Mouse (Mus musculus) neural tube, embryonic 11.5 days (tissue): ENCODE data around the gene Hhex. TPM values are rescaled to one million over a fixed set of nuclear protein-coding genes. Genes with fewer than 3 reads are reported as not detected.

ENCODE experiments used
- ATAC-seq: fragments of 200-750 bp; cut with Nextera tagmentation; 2 replicates; pipeline ENCODE4 v1.8.0; 2017; ENCODE audit warnings: moderate number of reproducible peaks, mild to moderate bottlenecking, moderate TSS enrichment, moderate library complexity; ENCODE audit not compliant: insufficient read depth, low FRiP score, low TSS enrichment
- DNase-seq: peaks from one replicate; pipeline ENCODE4 v3.0.0-alpha.2; 2015; ENCODE audit warnings: low spot score
- H3K27ac ChIP-seq: fragments of 300-500 bp; sonication (generic); 2 replicates; pipeline ENCODE4 v1.5.1; 2014; ENCODE audit warnings: low read depth, mild to moderate bottlenecking, low read length
- H3K27me3 ChIP-seq: fragments of 300-500 bp; sonication (generic); 2 replicates; pipeline ENCODE4 v1.6.1; 2014; ENCODE audit warnings: mild to moderate bottlenecking, low read length, mixed read lengths; ENCODE audit not compliant: control insufficient read depth, insufficient read depth
- H3K36me3 ChIP-seq: fragments of 300-500 bp; sonication (generic); 2 replicates; pipeline ENCODE4 v1.6.1; 2014; ENCODE audit warnings: mild to moderate bottlenecking, low read length, moderate library complexity, mixed read lengths; ENCODE audit not compliant: control insufficient read depth, insufficient read depth
- H3K4me1 ChIP-seq: fragments of 300-500 bp; sonication (generic); 2 replicates; pipeline ENCODE4 v1.6.1; 2014; ENCODE audit warnings: low read length, mixed read lengths; ENCODE audit not compliant: control insufficient read depth, insufficient read depth
- H3K4me2 ChIP-seq: fragments of 300-500 bp; sonication (generic); 2 replicates; pipeline ENCODE4 v1.6.1; 2014; ENCODE audit warnings: low read depth, mild to moderate bottlenecking, moderate library complexity
- H3K4me3 ChIP-seq: fragments of 300-500 bp; sonication (generic); 2 replicates; pipeline ENCODE4 v1.5.1; 2014; ENCODE audit warnings: low read depth, low read length
- H3K9ac ChIP-seq: fragments of 300-500 bp; sonication (generic); 2 replicates; pipeline ENCODE4 v1.6.1; 2014; ENCODE audit warnings: mild to moderate bottlenecking, low read length
- H3K9me3 ChIP-seq: fragments of 300-500 bp; sonication (generic); 2 replicates; pipeline ENCODE4 v1.6.1; 2016; ENCODE audit warnings: low read length; ENCODE audit not compliant: control insufficient read depth
- WGBS: fragments of 180-500 bp; shearing (Covaris S2); extraction: QIAGEN DNeasy Blood & Tissue Kit; methylation state at CpG from one replicate; pipeline ENCODE4 v1.1.7; 2014; 5-methylcytosine and 5-hydroxymethylcytosine counted together
- polyA plus RNA-seq: library from polyadenylated mRNA; unstranded; fragments of >200 nt; fragmentation: Nextera tagmentation; extraction: Ambion mirVana; gene quantifications from 2 replicates; pipeline ENCODE4 v1.2.1, GENCODE M21; 2014

Gene Hhex
- polyA plus RNA-seq, 1 experiment from 2014 or later = 4.5 TPM

DNA sequence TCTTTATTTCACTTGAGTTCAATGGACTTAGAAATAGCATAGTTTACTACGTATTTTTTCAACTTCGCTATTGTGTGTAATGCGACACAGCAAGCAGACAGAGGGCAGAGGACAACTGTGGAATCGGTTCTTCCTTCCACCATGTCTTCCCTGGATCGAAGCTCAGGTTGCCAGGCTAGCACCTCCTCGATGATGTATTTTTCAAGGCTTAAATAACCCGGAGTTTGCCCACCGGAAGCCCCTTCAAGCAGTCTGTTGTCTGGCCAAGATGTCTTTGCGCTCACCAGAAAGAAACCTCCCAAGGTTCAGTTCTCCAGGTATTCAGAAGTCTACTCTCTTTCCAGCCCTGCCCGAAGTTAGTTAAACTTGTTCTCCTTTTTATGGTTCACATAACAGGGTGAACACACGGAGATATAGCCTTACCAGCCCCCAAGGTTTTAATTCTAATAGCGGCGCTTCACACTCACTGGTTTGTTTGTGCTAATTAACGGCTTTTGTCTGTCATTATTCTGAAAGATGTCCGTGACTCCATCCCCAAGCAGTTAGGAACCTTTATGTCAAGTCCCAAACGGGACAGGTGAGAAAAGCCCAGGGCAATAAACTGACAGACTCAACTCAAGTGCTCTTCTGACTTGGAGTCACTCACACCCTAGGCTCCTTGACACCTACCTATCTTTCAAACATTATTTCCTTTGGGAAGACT lies 1.6 kb upstream of the Hhex start:
- no peak overlapping the region for H3K27ac ChIP-seq
- no peak overlapping the region for H3K9ac ChIP-seq
- no peaks in the 10 kb centered on the region for H3K9me3 ChIP-seq
- DNase-seq (no peak), ATAC-seq (no peak)
- peaks cover 61% of the 10 kb centered on the region for H3K27me3 ChIP-seq
- 16% methylated on average over 16 of the region's 16 CpGs for WGBS
- H3K4me1 ChIP-seq = no peaks in the 10 kb centered on the region; the same call in 1 of the 2 replicates
- H3K36me3 ChIP-seq = no peaks in the 10 kb centered on the region
- no peak overlapping the region for H3K4me2 ChIP-seq
- H3K4me3 ChIP-seq = no peak overlapping the region

- H3K4me1 ChIP-seq = no peaks in the 10 kb centered on the region; the same call in 1 of the 2 replicates
- H3K9ac ChIP-seq = no peak overlapping the region
- WGBS = 3% methylated on average over 14 of the region's 14 CpGs
- ATAC-seq = peak; percentile 23
- H3K27ac ChIP-seq = no peak overlapping the region
- H3K9me3 ChIP-seq = no peaks in the 10 kb centered on the region
- peak overlapping the region; percentile 42 for H3K4me2 ChIP-seq
- no peaks in the 10 kb centered on the region for H3K36me3 ChIP-seq
- peaks cover 65% of the 10 kb centered on the region for H3K27me3 ChIP-seq
- DNase-seq = no peak
- peak overlapping the region; percentile 40 for H3K4me3 ChIP-seq
Measured at GRCm38 (mm10) chr19:37433895-37434262, 731 bp upstream of the Hhex start.

GRCm38 (mm10) chr19:37435041-37435852 lies 637 bp downstream of the Hhex start:
- Histone ChIP-seq H3K4me2 (peak overlapping the region; percentile 42), H3K9me3 (no peaks in the 10 kb centered on the region), H3K27ac (no peak overlapping the region), H3K4me3 (peak overlapping the region; percentile 40), H3K36me3 (no peaks in the 10 kb centered on the region), H3K4me1 (no peaks in the 10 kb centered on the region; the same call in 1 of the 2 replicates), H3K27me3 (peaks cover 73% of the 10 kb centered on the region), H3K9ac (0 out of 2 replicates have a peak overlapping the region, but pooled peaks have one; percentile 23)
- DNase-seq (peak; percentile 42), ATAC-seq (0 out of 2 replicates have a peak, but pooled peaks have one; percentile 13)
- WGBS = 1% methylated on average over 75 of the region's 77 CpGs

- Histone ChIP-seq H3K27ac (no peak overlapping the region), H3K36me3 (no peaks in the 10 kb centered on the region), H3K27me3 (peaks cover 73% of the 10 kb centered on the region), H3K4me2 (no peak overlapping the region), H3K9ac (no peak overlapping the region), H3K4me3 (no peak overlapping the region), H3K4me1 (no peaks in the 10 kb centered on the region; the same call in 1 of the 2 replicates), H3K9me3 (no peaks in the 10 kb centered on the region)
- 8% methylated on average over 10 of the region's 10 CpGs for WGBS
- DNase-seq = peak; percentile 31
- ATAC-seq = no peak
Measured at GRCm38 (mm10) chr19:37435853-37436174, 1.2 kb downstream of the Hhex start.

- Histone ChIP-seq H3K4me2 (no peak overlapping the region), H3K4me1 (no peaks in the 10 kb centered on the region; the same call in 1 of the 2 replicates), H3K27ac (no peak overlapping the region), H3K36me3 (no peaks in the 10 kb centered on the region), H3K4me3 (0 out of 2 replicates have a peak overlapping the region, but pooled peaks have one; percentile 10), H3K27me3 (peaks cover 76% of the 10 kb centered on the region), H3K9me3 (no peaks in the 10 kb centered on the region), H3K9ac (no peak overlapping the region)
- ATAC-seq (no peak), DNase-seq (peak; percentile 24)
- WGBS = under 1% methylated on average over 28 of the region's 28 CpGs
Measured at GRCm38 (mm10) chr19:37436514-37437288, 2.1 kb downstream of the Hhex start.

GRCm38 (mm10) chr19:37437289-37437606 lies 2.6 kb downstream of the Hhex start:
- WGBS = 4% methylated on average over 14 of the region's 14 CpGs
- no peaks in the 10 kb centered on the region for H3K36me3 ChIP-seq
- H3K4me2 ChIP-seq = no peak overlapping the region

DNA sequence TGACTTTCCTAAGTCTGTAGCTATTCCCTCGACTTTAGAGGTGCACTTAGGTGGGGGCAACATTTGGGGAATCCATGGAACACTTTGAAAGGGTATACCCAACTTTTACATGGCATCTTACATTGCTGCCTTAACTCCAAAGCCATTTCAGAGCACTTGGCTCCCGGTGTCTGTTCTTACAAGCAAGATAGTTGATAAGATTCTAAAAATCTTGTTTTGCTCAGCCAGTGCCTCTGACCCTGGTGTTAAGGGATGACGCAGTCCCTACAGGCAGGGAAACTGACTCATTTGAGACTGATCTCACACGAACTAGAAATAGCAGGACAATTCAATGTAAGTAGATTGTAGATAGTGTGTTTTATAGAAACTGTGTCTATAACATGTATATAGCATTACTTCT lies 5.6 kb downstream of the Hhex start:
- Histone ChIP-seq H3K4me1 (no peaks in the 10 kb centered on the region), H3K27me3 (peaks cover 42% of the 10 kb centered on the region), H3K4me2 (no peak overlapping the region), H3K9me3 (no peaks in the 10 kb centered on the region), H3K36me3 (no peaks in the 10 kb centered on the region), H3K4me3 (no peak overlapping the region), H3K27ac (no peak overlapping the region), H3K9ac (no peak overlapping the region)
- ATAC-seq (no peak), DNase-seq (no peak)
- 76% methylated on average over 4 of the region's 4 CpGs for WGBS

More at GRCm38 (mm10) chr19:37437289-37437606, 2.6 kb downstream of the Hhex start:
- no peak overlapping the region for H3K27ac ChIP-seq
- no peak for ATAC-seq
- DNase-seq = peak; percentile 40
- H3K9me3 ChIP-seq = no peaks in the 10 kb centered on the region
- H3K9ac ChIP-seq = no peak overlapping the region
- H3K4me1 ChIP-seq = no peaks in the 10 kb centered on the region; the same call in 1 of the 2 replicates
- H3K4me3 ChIP-seq = no peak overlapping the region
- peaks cover 72% of the 10 kb centered on the region for H3K27me3 ChIP-seq

DNA sequence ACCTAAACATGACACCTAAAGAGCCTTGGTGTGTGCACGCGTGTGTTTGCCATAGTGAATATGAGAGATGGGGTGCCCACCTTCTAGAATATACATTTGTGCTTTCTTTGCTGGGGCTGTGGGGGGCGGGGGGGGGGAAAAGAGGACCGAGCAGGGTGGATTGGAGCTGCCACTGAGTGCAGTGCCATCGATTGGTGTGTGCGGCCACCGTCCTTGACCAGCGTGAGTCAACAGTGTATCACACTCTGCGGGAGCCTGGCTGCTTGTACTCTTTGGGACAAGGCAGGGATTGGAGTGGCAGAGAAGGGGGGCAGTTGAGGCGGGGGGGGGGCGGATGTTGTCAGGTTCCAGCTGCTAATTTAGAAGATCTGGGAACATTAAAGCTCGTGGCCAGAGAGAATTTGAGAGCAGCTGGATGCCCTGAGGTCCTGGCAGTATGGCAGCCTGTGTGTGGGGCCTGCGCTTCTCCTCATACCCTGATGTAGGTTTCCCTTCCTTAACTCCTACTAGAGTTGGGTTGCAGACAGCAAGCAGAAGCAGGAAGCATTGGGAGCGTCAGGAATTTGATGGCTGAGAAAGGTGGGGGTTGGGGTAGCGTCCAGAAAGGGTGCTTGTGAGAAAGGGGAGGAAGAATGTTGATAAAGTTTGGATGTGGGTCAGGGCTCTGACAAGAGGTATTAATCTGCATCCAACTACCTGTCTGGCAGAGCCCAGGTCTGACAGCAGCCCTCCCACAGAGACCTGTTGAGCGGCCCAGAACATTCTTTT lies 6.3 kb downstream of the Hhex start:
- DNase-seq (no peak), ATAC-seq (no peak)
- no peak overlapping the region for H3K4me3 ChIP-seq
- WGBS = 70% methylated on average over 16 of the region's 16 CpGs
- no peak overlapping the region for H3K4me2 ChIP-seq
- H3K36me3 ChIP-seq = no peaks in the 10 kb centered on the region
- H3K27ac ChIP-seq = no peak overlapping the region
- peaks cover 35% of the 10 kb centered on the region for H3K27me3 ChIP-seq
- H3K9ac ChIP-seq = no peak overlapping the region
- H3K4me1 ChIP-seq = no peaks in the 10 kb centered on the region
- H3K9me3 ChIP-seq = no peaks in the 10 kb centered on the region
